ENCODE assay signal across 16 mouse cellular contexts in the genomic region with DNA sequence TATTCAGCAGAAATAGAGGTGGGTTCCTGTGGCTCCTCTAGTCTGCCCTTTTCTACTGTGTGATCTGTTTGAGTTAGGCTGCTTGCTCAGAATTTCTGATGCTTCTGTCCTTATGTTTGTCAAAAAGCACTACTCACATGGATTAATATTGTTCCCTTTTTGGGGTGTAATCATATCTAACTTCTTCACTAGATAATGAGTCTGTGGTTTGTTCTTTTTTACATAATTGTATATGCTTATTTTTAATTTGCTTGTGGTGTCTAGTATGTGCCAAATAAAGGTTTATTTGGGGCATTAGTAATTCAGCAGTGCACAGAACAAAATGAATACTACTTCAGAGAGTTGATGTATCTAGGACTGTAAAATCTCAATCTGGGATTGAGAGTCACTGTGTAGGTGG.
"Had no signal": no experiment of that assay in that cellular context is flagged by ENCODE, and none has a peak within 500 bp of the region (broad histone marks: within the 10 kb centered on the region; RNA-seq: fewer than 3 reads in every experiment).

No protein-coding gene starts in this region.

- H3K9ac ChIP-seq: neural tube, embryonic 13.5 days; neural tube, embryonic 15.5 days; stomach, embryonic 15.5 days had no signal

- H3K27me3 ChIP-seq: neural tube, embryonic 13.5 days; neural tube, embryonic 15.5 days; stomach, embryonic 15.5 days had no signal

- H3K4me1 ChIP-seq: neural tube, embryonic 13.5 days; neural tube, embryonic 15.5 days; stomach, embryonic 15.5 days had no signal

- H3K9me3 ChIP-seq: neural tube, embryonic 13.5 days; neural tube, embryonic 15.5 days; stomach, embryonic 15.5 days had no signal

- H3K27ac ChIP-seq: neural tube, embryonic 13.5 days; neural tube, embryonic 15.5 days; stomach, embryonic 15.5 days; stomach, postnatal 0 days had no signal

- H3K36me3 ChIP-seq: neural tube, embryonic 15.5 days; stomach, embryonic 15.5 days had no signal

- DNase-seq: retina, postnatal 1 day; right cerebral cortex, adult 18-20 months; right cerebral cortex, postnatal 14 days; right cerebral cortex, postnatal 25 days; right cerebral cortex, postnatal 4 days; spleen, adult 18-20 months; thymus, adult 18-20 months; thymus, adult 2 months; thymus, postnatal 14 days; thymus, postnatal 25 days; thymus, postnatal 36 days; thymus, postnatal 4 days had no signal

- H3K4me3 ChIP-seq: neural tube, embryonic 13.5 days; neural tube, embryonic 15.5 days; stomach, embryonic 15.5 days had no signal
